Mouse (Mus musculus) stomach, embryonic 16.5 days (tissue): ENCODE results near the gene Dlg1. TPM values are rescaled to one million over a fixed set of nuclear protein-coding genes. Genes with fewer than 3 reads are reported as not detected.

Experiments
- ATAC-seq: fragments of 200-750 bp; cut with Nextera tagmentation; 2 replicates; pipeline ENCODE4 v1.8.0; 2017; ENCODE audit warnings: moderate number of reproducible peaks, moderate TSS enrichment; ENCODE audit not compliant: insufficient read depth, low FRiP score
- H3K27ac ChIP-seq: fragments of 300-500 bp; sonication (generic); 2 replicates; pipeline ENCODE4 v1.5.1; 2014; ENCODE audit warnings: low read length
- H3K27me3 ChIP-seq: fragments of 300-500 bp; sonication (generic); 2 replicates; pipeline ENCODE4 v1.6.1; 2014; ENCODE audit warnings: low read length, control low read depth, mixed read lengths; ENCODE audit not compliant: control insufficient read depth, insufficient read depth
- H3K36me3 ChIP-seq: fragments of 300-500 bp; sonication (generic); 2 replicates; pipeline ENCODE4 v1.6.1; 2014; ENCODE audit warnings: low read length; ENCODE audit not compliant: control insufficient read depth, insufficient read depth
- H3K4me1 ChIP-seq: fragments of 300-500 bp; sonication (generic); 2 replicates; pipeline ENCODE4 v1.6.1; 2014; ENCODE audit warnings: low read length, control low read depth, mixed read lengths; ENCODE audit not compliant: control insufficient read depth, insufficient read depth
- H3K4me2 ChIP-seq: fragments of 300-500 bp; sonication (generic); 2 replicates; pipeline ENCODE4 v1.6.1; 2014; ENCODE audit warnings: low read depth, low read length, mixed read lengths
- H3K4me3 ChIP-seq: fragments of 300-500 bp; sonication (generic); replicated peaks from 2 replicates; pipeline ENCODE4 v1.5.1; 2014; ENCODE audit warnings: mild to moderate bottlenecking, low read length
- H3K9ac ChIP-seq: fragments of 300-500 bp; sonication (generic); 2 replicates; pipeline ENCODE4 v1.6.1; 2014; ENCODE audit warnings: low read length
- H3K9me3 ChIP-seq: fragments of 300-500 bp; sonication (generic); replicated peaks from 2 replicates; pipeline ENCODE4 v1.6.1; 2016; ENCODE audit warnings: low read length, control low read depth; ENCODE audit not compliant: control insufficient read depth
- WGBS: fragments of 180-500 bp; shearing (Covaris S2); extraction: QIAGEN DNeasy Blood & Tissue Kit; methylation state at CpG from one replicate; pipeline ENCODE4 v1.1.7; 2014; 5-methylcytosine and 5-hydroxymethylcytosine counted together
- polyA plus RNA-seq: library from polyadenylated mRNA; unstranded; fragments of >200 nt; fragmentation: Nextera tagmentation; extraction: Ambion mirVana; gene quantifications from 2 replicates; pipeline ENCODE4 v1.2.1, GENCODE M21; 2015

Dlg1 gene
- polyA plus RNA-seq, 1 experiment from 2014 or later = 26.6 TPM

GRCm38 (mm10) chr16:31875391-31875790 lies 212.1 kb downstream of the Dlg1 start:
- Histone ChIP-seq H3K27ac (no peak overlapping the region), H3K9me3 (no peaks in the 10 kb centered on the region), H3K4me1 (peaks cover 4% of the 10 kb centered on the region), H3K36me3 (no peaks in the 10 kb centered on the region), H3K9ac (no peak overlapping the region), H3K4me2 (no peak overlapping the region), H3K4me3 (no peak overlapping the region), H3K27me3 (no peaks in the 10 kb centered on the region)
- WGBS = 90% methylated on average over 4 of the region's 4 CpGs
- no peak for ATAC-seq

GRCm38 (mm10) chr16:31876386-31876785 lies 213.1 kb downstream of the Dlg1 start:
- H3K27me3 ChIP-seq = no peaks in the 10 kb centered on the region
- no peak overlapping the region for H3K9ac ChIP-seq
- no peak for ATAC-seq
- no peaks in the 10 kb centered on the region for H3K9me3 ChIP-seq
- 80% methylated on average over 10 of the region's 10 CpGs for WGBS
- H3K4me2 ChIP-seq = no peak overlapping the region
- H3K4me3 ChIP-seq = no peak overlapping the region
- no peaks in the 10 kb centered on the region for H3K36me3 ChIP-seq
- no peak overlapping the region for H3K27ac ChIP-seq
- peaks cover 4% of the 10 kb centered on the region for H3K4me1 ChIP-seq

- H3K27ac ChIP-seq = no peak overlapping the region
- no peak overlapping the region for H3K4me3 ChIP-seq
- peaks cover 6% of the 10 kb centered on the region for H3K4me1 ChIP-seq
- no peaks in the 10 kb centered on the region for H3K36me3 ChIP-seq
- no peak overlapping the region for H3K4me2 ChIP-seq
- WGBS = 63% methylated on average over 6 of the region's 6 CpGs
- no peak for ATAC-seq
- no peak overlapping the region for H3K9ac ChIP-seq
- H3K9me3 ChIP-seq = no peaks in the 10 kb centered on the region
- no peaks in the 10 kb centered on the region for H3K27me3 ChIP-seq
These were observed 214.8 kb downstream of the Dlg1 start for GRCm38 (mm10) chr16:31878052-31878451.

GRCm38 (mm10) chr16:31878573-31879257 lies 215.5 kb downstream of the Dlg1 start, which contains the start of gene Meltf:
Gene Meltf (plus strand): TSS chr16:31878810.
- H3K27me3 ChIP-seq = no peaks in the 10 kb centered on the region
- 0 out of 2 replicates have a peak within 1 kb of the TSS, but pooled peaks have one; percentile 30 for H3K9ac ChIP-seq
- no peaks in the 10 kb centered on the region for H3K9me3 ChIP-seq
- H3K4me1 ChIP-seq = peaks cover 10% of the 10 kb centered on the region
- no peaks in the 10 kb centered on the region for H3K36me3 ChIP-seq
- peak; percentile 88; the same call in 1 of the 2 replicates for ATAC-seq
- H3K4me2 ChIP-seq = peak within 1 kb of the TSS; percentile 39
- no peak within 1 kb of the TSS for H3K27ac ChIP-seq
- no peak within 1 kb of the TSS for H3K4me3 ChIP-seq
- 29% methylated on average over 21 of the region's 21 CpGs for WGBS

GRCm38 (mm10) chr16:31880146-31880840 lies 217.1 kb downstream of the Dlg1 start:
- 79% methylated on average over 8 of the region's 8 CpGs for WGBS
- H3K9ac ChIP-seq = no peak overlapping the region
- no peaks in the 10 kb centered on the region for H3K27me3 ChIP-seq
- H3K4me1 ChIP-seq = peaks cover 10% of the 10 kb centered on the region
- ATAC-seq = no peak
- H3K9me3 ChIP-seq = no peaks in the 10 kb centered on the region
- no peak overlapping the region for H3K4me3 ChIP-seq
- H3K36me3 ChIP-seq = no peaks in the 10 kb centered on the region
- H3K4me2 ChIP-seq = no peak overlapping the region
- no peak overlapping the region for H3K27ac ChIP-seq

GRCm38 (mm10) chr16:31882381-31882908 lies 219.2 kb downstream of the Dlg1 start:
- Histone ChIP-seq H3K4me1 (peaks cover 10% of the 10 kb centered on the region), H3K9ac (no peak overlapping the region), H3K27me3 (no peaks in the 10 kb centered on the region), H3K4me3 (no peak overlapping the region), H3K36me3 (no peaks in the 10 kb centered on the region), H3K9me3 (no peaks in the 10 kb centered on the region), H3K4me2 (no peak overlapping the region), H3K27ac (no peak overlapping the region)
- no peak for ATAC-seq
- WGBS = 75% methylated on average over 9 of the region's 9 CpGs

- WGBS = 62% methylated on average over 14 of the region's 14 CpGs
- Histone ChIP-seq H3K27me3 (no peaks in the 10 kb centered on the region), H3K36me3 (no peaks in the 10 kb centered on the region), H3K9me3 (no peaks in the 10 kb centered on the region), H3K4me2 (peak overlapping the region; percentile 10), H3K4me3 (no peak overlapping the region), H3K4me1 (peaks cover 10% of the 10 kb centered on the region), H3K9ac (no peak overlapping the region), H3K27ac (no peak overlapping the region)
- ATAC-seq = no peak
These were observed 220.1 kb downstream of the Dlg1 start for GRCm38 (mm10) chr16:31883302-31883701.

- no peak for ATAC-seq
- no peak overlapping the region for H3K4me3 ChIP-seq
- 16% methylated on average over 6 of the region's 6 CpGs for WGBS
These were observed 220.7 kb downstream of the Dlg1 start for GRCm38 (mm10) chr16:31883902-31884301.

GRCm38 (mm10) chr16:31890907-31891306 lies 227.7 kb downstream of the Dlg1 start:
- Histone ChIP-seq H3K4me1 (no peaks in the 10 kb centered on the region), H3K9me3 (no peaks in the 10 kb centered on the region), H3K36me3 (no peaks in the 10 kb centered on the region), H3K27me3 (no peaks in the 10 kb centered on the region), H3K27ac (no peak overlapping the region), H3K4me2 (no peak overlapping the region), H3K4me3 (no peak overlapping the region), H3K9ac (no peak overlapping the region)
- WGBS = 74% methylated on average over 7 of the region's 7 CpGs
- ATAC-seq = no peak

More at GRCm38 (mm10) chr16:31883902-31884301, 220.7 kb downstream of the Dlg1 start:
- Histone ChIP-seq H3K27me3 (no peaks in the 10 kb centered on the region), H3K4me2 (peak overlapping the region; percentile 10), H3K4me1 (peaks cover 7% of the 10 kb centered on the region), H3K9me3 (no peaks in the 10 kb centered on the region), H3K36me3 (no peaks in the 10 kb centered on the region), H3K27ac (no peak overlapping the region), H3K9ac (no peak overlapping the region; the same call in 1 of the 2 replicates)
